Mouse (Mus musculus): Measurements from ENCODE around the gene Wdr24.
A peak's percentile ranks its signal among the peaks of the same experiment; 100 is the strongest.

Wdr24 gene

DNA sequence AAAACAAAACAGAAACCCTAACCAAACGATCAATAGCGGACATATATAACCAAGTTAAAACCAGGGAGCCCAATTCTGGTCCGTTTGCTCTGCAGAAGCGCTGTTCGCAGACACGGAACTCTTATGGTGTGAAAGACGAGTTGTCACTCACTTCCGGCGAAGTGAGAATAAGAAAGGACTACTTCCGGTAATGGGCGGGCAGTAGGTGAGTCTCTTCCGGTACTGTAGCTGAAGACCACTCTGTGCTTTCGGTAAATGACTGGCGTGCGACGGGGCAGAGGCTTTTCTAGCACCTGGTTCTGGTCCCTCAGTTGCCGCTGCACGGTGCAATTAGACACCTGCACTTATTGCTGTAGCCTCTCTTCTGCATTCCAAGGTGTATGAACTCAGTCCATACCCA lies at the start of gene Wdr24:
TSS of gene Wdr24 (plus strand) at position 176 of the 400 bp plus-strand sequence.
- peak; percentile 89 to 90 for DNase-seq (ENCODE audit: low spot score in 2 of 2)

GRCm38 (mm10) chr17:25775318-25776062 lies 47.9 kb upstream of the Wdr24 start:
- DNase-seq (ENCODE audit: low spot score in 2 of 2): no peak

DNA sequence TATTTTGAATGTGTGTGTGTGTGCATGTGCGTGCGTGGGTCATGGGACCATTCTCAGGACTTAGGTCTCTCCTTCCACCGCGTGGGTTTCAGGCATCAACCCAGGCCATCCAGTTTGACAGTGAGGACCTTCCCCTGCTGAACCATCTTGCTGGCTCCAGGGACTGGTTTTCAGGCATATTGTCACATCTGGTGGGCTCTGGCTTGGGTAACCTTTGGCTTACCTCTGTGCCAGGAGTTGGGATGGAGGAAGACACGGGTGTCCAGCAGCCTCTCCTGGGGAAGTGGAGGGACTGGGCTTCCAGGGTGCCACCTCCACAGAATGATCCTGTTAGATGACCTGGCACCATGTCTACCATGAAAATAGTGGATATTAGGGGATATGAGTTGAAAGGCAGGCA lies 45.5 kb upstream of the Wdr24 start:
- DNase-seq (ENCODE audit: low spot score in 2 of 2): no peak

GRCm38 (mm10) chr17:25781339-25781738 lies 42.1 kb upstream of the Wdr24 start:
- no peak for DNase-seq (ENCODE audit: low spot score in 2 of 2)

- DNase-seq (ENCODE audit: low spot score in 2 of 2): peak in 1 of 2 experiments; percentile 39
Observed at GRCm38 (mm10) chr17:25783086-25783485, 40.3 kb upstream of the Wdr24 start.

DNA sequence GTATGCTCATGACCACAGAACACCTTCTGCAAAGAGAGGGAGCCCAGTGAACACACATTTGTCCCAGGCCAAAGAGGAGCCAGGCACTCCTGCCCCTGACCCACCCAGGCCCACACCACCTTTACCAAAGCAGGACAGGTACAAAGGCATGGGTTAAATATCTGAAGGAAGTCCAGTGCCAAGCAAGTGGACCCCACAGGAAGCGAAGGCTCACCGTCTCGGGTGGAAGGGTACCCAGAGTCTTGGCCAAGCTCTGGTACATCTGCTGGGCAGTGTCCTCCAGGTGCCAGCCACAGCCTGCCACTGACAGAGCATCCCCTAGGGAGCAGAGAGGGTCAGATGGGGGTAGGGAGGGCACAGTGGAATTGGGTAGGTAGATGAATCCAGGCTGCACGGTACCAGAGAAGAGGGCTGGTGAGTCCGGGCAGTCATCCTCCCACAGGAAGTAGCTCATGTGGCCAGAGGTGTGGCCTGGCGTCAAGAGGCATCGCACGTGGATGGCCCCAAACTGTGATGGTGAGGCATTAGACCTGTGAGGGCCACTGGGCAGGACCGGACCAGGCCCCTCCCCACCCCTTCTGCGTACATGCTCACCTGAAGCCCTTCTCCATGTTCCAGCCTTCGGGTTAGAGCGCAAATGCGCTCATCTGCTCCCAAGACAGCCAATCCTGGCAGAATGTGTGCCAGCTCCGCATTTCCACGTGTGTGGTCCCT lies 39.4 kb upstream of the Wdr24 start:
- peak in 1 of 2 experiments; percentile 52 for DNase-seq (ENCODE audit: low spot score in 2 of 2)

- DNase-seq (ENCODE audit: low spot score in 2 of 2): peak; percentile 97 to 98
Observed at GRCm38 (mm10) chr17:25785281-25785745, 38.1 kb upstream of the Wdr24 start, which contains the start of gene Haghl. Gene Haghl (minus strand): TSS chr17:25785673.

GRCm38 (mm10) chr17:25786280-25786679 lies 37.1 kb upstream of the Wdr24 start, which contains the start of gene Ccdc78:
Gene Ccdc78 (plus strand): TSS chr17:25786580.
- no peak for DNase-seq (ENCODE audit: low spot score in 2 of 2)

GRCm38 (mm10) chr17:25786781-25787504 lies 36.5 kb upstream of the Wdr24 start:
- DNase-seq (ENCODE audit: low spot score in 2 of 2): no peak

DNA sequence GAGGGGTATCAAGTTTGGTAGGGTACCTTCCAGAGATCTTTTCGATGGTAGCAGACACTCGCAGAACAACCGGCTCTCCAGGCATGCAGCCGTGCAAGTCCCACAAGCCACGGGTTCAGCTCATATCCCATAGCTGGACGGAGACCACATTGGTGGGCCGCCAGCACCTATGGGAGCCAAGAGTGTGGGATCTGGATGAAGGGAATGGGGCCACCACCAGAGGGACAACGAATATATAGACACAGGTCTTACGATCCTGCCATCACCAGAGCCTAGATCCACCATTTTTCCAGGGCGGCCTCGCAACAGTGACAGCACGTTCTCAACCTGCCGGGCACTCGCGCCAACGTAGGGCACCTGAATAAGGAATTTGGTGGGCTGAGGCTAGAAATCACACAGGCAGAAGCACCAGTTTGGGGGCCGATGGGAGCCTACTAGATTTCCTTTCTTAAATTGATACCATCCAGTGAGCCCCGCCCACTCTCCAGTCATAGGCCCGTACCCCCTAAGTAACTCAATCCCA lies 32.0 kb upstream of the Wdr24 start:
- peak in 1 of 2 experiments; percentile 48 for DNase-seq (ENCODE audit: low spot score in 2 of 2)

DNA sequence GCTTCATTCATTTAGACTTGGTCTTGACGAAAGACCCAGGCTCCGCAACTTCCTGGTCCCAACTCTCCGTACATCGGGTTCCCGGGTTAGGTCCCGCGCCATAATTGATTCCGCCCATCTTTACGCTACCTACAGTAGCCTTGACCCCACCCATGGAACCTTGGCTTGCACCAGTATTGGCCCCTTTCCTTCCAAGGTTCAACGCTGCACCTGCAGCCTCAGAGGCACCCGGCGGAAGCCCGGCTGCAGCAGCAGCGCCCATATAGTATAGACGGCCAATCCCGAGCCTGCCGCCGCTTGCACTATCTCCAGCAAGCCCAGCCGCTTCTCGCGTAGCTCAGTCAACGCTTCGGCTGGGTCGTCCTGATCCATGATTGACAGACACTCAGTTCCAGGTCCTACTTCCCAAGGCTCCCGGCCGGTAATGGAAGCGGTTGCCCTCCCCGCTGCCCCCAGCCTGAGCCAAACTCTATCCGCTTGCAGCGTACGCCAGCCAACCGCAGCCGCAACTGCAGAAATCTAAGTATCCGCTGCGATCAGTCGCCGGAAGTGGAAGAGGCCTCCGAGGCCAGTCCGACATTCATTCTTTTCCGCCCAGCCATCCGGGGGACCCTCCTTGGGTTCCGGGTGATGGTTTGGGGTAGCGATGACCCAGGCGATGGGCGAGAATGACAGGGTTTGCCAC lies 31.4 kb upstream of the Wdr24 start:
- peak; percentile 89 to 92 for DNase-seq (ENCODE audit: low spot score in 2 of 2)

- peak; percentile 89 to 93 for DNase-seq (ENCODE audit: low spot score in 2 of 2)
Observed at GRCm38 (mm10) chr17:25792615-25793014, 30.8 kb upstream of the Wdr24 start, which contains the start of gene Fam173a. Gene Fam173a (minus strand): TSS chr17:25792901.

DNA sequence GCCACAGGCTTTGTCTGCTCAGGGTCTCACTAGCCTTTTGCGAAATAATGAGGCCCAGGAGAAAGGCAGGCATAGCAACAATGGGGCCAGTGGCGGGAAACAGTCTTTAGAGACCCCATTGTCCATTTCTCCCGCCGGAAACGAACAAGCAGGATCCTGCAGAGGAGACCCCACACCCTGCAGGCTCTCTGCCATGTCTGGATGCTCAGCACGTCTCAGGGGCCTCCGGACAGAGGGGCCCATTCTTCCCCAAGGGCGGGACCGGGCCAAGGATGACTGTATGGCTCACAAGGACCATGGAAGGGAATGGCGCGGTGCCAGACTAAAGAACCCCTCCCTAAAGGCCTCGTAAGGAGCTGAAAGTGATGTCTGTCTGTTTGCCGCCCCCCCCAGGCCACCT lies 29.2 kb upstream of the Wdr24 start:
- DNase-seq (ENCODE audit: low spot score in 2 of 2): peak; percentile 61 to 73

GRCm38 (mm10) chr17:25794998-25795397 lies 28.4 kb upstream of the Wdr24 start:
- no peak for DNase-seq (ENCODE audit: low spot score in 2 of 2)

DNA sequence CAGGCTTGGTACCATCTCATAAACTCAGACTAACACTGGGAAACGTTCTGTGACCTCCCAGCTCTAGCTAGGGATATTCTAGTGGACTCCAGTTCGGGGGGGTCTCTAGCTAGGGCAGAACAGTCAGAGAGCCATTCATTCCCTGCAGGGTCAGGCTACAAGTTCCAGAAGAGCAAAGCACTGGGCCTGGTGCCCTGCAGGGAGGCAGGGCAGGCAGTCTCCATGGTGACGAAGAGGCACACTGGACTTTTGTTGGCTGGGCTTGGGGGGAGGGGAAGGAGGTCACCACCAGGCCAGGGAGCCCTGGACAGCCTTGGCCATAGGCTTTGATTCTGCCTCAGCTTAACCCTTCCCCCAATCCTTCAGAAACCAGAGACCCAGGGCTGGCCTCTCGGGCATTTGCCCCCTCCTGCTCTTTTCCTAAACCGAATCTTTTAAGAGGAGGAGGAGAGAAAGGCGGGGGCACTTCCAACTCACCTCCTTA lies 27.8 kb upstream of the Wdr24 start, which contains the start of gene AC134908.4:
TSS of gene AC134908.4 (minus strand) at position 51 of the 484 bp plus-strand sequence.
- DNase-seq (ENCODE audit: low spot score in 2 of 2): peak; percentile 83 to 85

GRCm38 (mm10) chr17:25796211-25796771 lies 27.1 kb upstream of the Wdr24 start:
- DNase-seq (ENCODE audit: low spot score in 2 of 2): peak; percentile 58 to 61

- DNase-seq (ENCODE audit: low spot score in 2 of 2): peak; percentile 90 to 92
Observed at GRCm38 (mm10) chr17:25796951-25797369, 26.5 kb upstream of the Wdr24 start, which contains the start of gene Metrn. Gene Metrn (minus strand): TSS chr17:25797136.

- peak; percentile 75 to 76 for DNase-seq (ENCODE audit: low spot score in 2 of 2)
Observed at GRCm38 (mm10) chr17:25801029-25801428, 22.4 kb upstream of the Wdr24 start.

DNA sequence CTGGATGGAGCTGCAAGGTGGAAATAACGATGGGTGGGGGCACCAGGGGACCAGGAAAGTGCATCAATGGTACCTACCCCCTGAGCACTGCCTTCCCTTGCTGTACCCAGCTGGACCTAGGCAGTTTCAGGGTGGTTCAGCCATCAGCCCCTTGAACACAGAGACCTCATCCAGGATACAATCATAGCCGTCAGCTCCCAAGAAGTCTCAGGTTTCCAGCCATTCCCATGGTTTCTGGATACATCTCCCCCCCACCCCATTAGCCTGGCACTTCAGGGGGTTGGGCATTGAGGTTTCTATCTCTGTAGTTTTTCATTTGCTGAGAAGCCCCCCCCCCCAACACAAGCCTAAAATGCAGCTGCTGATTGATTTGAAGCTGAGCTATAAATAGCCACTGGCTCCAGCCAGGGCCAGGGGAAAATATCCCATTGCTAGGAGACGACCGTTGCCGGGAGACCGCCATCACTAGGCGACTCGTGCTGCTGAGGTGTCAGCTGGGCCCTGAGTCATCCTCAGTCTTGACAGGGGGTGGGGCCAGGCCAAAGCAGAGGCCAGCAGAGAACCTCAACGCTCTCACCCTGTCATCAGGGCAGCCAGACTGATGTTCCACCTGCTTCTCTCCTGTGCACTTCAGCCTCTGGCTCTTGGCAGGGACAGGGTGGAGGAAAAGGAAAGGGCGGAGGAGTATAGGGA lies 20.5 kb upstream of the Wdr24 start:
- DNase-seq (ENCODE audit: low spot score in 2 of 2): peak; percentile 91 to 96

DNA sequence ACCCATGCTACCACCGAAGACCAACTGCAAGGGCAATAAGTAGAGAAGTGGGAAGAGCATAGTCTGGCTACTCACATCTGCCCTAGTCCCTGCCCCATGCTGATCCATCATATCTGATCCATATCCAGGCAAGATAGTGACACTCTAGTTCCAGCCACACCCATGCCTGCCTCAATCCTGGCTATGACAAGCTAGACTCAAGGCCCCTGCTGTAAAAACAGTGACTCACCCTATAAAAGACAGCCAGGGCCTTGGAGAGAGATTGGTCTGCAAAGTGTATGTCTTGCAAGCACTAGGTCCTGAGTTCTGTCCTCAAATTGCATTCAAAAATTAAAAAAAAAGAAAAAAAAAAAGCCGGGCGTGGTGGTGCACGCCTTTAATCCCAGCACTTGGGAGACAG lies 16.9 kb upstream of the Wdr24 start:
- no peak for DNase-seq (ENCODE audit: low spot score in 2 of 2)
